17 mouse cellular contexts compared by ENCODE assay signal in genomic region chr1:91317656-91318055, GRCm38 (mm10). TPM values are rescaled to one million over a fixed set of nuclear protein-coding genes. Genes with fewer than 3 reads are reported as not detected.
"Had no signal": no experiment of that assay in that cellular context is flagged by ENCODE, and none has a peak within 500 bp of the region (broad histone marks: within the 10 kb centered on the region; RNA-seq: fewer than 3 reads in every experiment).

No protein-coding gene starts in this region.

- H3K4me2 ChIP-seq: intestine, embryonic 15.5 days; limb, embryonic 13.5 days; liver, embryonic 13.5 days; midbrain, embryonic 12.5 days; neural tube, embryonic 13.5 days had no signal

- DNase-seq: left cerebral cortex, postnatal 4 days; liver, embryonic 13.5 days; lung, adult 18-20 months; retina, postnatal 1 day; right cerebral cortex, postnatal 4 days; spleen, adult 18-20 months; thymus, adult 18-20 months; thymus, postnatal 14 days had no signal

- H3K4me3 ChIP-seq: intestine, embryonic 15.5 days; limb, embryonic 13.5 days; liver, embryonic 13.5 days; midbrain, embryonic 12.5 days; neural tube, embryonic 13.5 days had no signal

- H3K27me3 ChIP-seq: intestine, embryonic 15.5 days; limb, embryonic 13.5 days; liver, embryonic 13.5 days; midbrain, embryonic 12.5 days; neural tube, embryonic 13.5 days had no signal

- H3K9ac ChIP-seq: intestine, embryonic 15.5 days; limb, embryonic 13.5 days; liver, embryonic 13.5 days; midbrain, embryonic 12.5 days; neural tube, embryonic 13.5 days had no signal

- H3K9me3 ChIP-seq: intestine, embryonic 15.5 days; limb, embryonic 13.5 days; liver, embryonic 13.5 days; midbrain, embryonic 12.5 days; neural tube, embryonic 13.5 days had no signal

- H3K27ac ChIP-seq: intestine, embryonic 15.5 days; limb, embryonic 13.5 days; liver, embryonic 13.5 days; midbrain, embryonic 12.5 days; neural tube, embryonic 13.5 days had no signal

- H3K36me3 ChIP-seq: intestine, embryonic 15.5 days; limb, embryonic 13.5 days; neural tube, embryonic 13.5 days had no signal

- ATAC-seq: intestine, embryonic 15.5 days; midbrain, embryonic 16.5 days had no signal

RNA-seq across cellular contexts. Expression of gene Espnl, which starts 4.2 kb away (rescaled TPM):
- polyA plus RNA-seq: liver, embryonic 13.5 days; lung, embryonic 16.5 days; stomach, embryonic 14.5 days had no signal

RNA-seq across cellular contexts. Expression of gene Klhl30, which starts 33.2 kb away (rescaled TPM):
- total RNA-seq: layer of hippocampus, adult 8-10 months; left cerebral cortex, postnatal 10 days; left cerebral cortex, postnatal 4 days had no signal

RNA-seq across cellular contexts. Expression of gene Erfe, which starts 48.6 kb away (rescaled TPM):
- total RNA-seq: layer of hippocampus, adult 8-10 months had no signal
